Comparison of ENCODE assay signal across 8 mouse cellular contexts in the genomic region with DNA sequence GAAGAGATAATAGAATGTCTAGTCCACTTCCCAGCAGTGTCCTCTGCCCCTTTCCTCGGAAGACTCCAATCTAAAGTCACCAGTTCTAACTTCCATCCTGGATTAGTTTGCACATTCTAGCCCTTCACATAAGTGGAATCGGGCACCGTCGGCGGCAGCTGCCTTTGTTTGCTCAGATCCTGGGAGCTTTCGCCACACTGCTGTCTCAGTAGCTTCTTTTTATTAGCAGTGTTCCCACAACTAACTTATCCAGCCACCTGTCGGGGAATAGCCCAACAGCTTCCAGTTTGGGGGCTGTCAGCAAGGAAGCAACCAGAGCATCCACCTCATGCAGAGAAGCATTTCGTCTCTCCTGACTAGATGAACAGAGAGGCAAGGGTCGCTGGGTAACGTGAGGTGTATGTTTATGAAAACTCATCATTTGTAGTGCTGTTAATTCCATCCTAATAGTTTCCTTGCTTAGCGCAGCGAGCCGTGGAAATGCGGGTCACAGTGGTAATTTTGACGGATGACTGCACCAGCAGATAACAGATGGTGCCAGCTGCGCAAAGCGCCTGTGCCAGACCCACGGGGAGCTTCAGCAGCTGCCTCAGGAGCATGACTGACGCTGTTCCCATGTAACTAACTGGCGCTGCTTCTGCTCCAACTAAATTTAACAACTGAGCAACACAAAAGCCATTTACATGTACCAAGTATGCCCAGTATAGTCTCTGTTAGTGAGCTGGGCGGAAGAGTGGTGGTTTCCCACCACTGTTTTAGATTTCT. TPM values are rescaled to one million over a fixed set of nuclear protein-coding genes. Genes with fewer than 3 reads are reported as not detected.
DNase-seq lines count a peak whose midpoint lies in the region; ATAC-seq lines count a peak whose summit lies in the region.

No protein-coding gene starts in this region.

- peak overlapping the region; percentile 58 for H3K27ac ChIP-seq in hindbrain, embryonic 16.5 days (ENCODE audit: low read depth, low read length)
- H3K27ac ChIP-seq in neural tube, embryonic 15.5 days (replicated peaks), result peak overlapping the region; percentile 45

- ATAC-seq in frontal cortex, adult (ENCODE audit: low TSS enrichment), result peak; percentile 59
- peak; percentile 76 for ATAC-seq in hindbrain, embryonic 16.5 days
- ATAC-seq in neural tube, embryonic 15.5 days (ENCODE audit: low FRiP score), result peak; percentile 62; the same call in 1 of the 2 replicates

- no peaks in the 10 kb centered on the region for H3K9me3 ChIP-seq in hindbrain, embryonic 16.5 days (ENCODE audit: control insufficient read depth, low read length)
- no peaks in the 10 kb centered on the region for H3K9me3 ChIP-seq in neural tube, embryonic 15.5 days (replicated peaks)

- peaks cover 8% of the 10 kb centered on the region for H3K36me3 ChIP-seq in hindbrain, embryonic 16.5 days (ENCODE audit: control insufficient read depth, insufficient read depth, low read length)
- peaks cover 17% of the 10 kb centered on the region for H3K36me3 ChIP-seq in neural tube, embryonic 15.5 days

- 37% methylated on average over 21 of the region's 21 CpGs for WGBS in hindbrain, embryonic 16.5 days
- WGBS in neural tube, embryonic 15.5 days, result 28% methylated on average over 21 of the region's 21 CpGs

- peaks cover 12% of the 10 kb centered on the region for H3K4me1 ChIP-seq in hindbrain, embryonic 16.5 days (ENCODE audit: control insufficient read depth, insufficient read depth, low read depth, low read length)
- peaks cover 24% of the 10 kb centered on the region for H3K4me1 ChIP-seq in neural tube, embryonic 15.5 days

- DNase-seq in cerebellum, postnatal 10 days, result peak; percentile 79 to 80
- no peak for DNase-seq in cerebellum, adult 11 months
- DNase-seq in left cerebral cortex, adult 11 months (ENCODE audit: low spot score), result peak; percentile 40
- no peak for DNase-seq in adrenal gland, postnatal 4 days (ENCODE audit: low spot score in 2 of 2)
- no peak for DNase-seq in adrenal gland, postnatal 14 days

- H3K4me3 ChIP-seq in hindbrain, embryonic 16.5 days (ENCODE audit: low read length), result no peak overlapping the region; the same call in 1 of the 2 replicates
- H3K4me3 ChIP-seq in neural tube, embryonic 15.5 days (replicated peaks), result 0 out of 2 replicates have a peak overlapping the region, but pooled peaks have one; percentile 2

- peak overlapping the region; percentile 36 for H3K4me2 ChIP-seq in hindbrain, embryonic 16.5 days (ENCODE audit: low read length)
- peak overlapping the region; percentile 39 for H3K4me2 ChIP-seq in neural tube, embryonic 15.5 days

- no peak overlapping the region for H3K9ac ChIP-seq in hindbrain, embryonic 16.5 days (ENCODE audit: low read depth, low read length)
- no peak overlapping the region for H3K9ac ChIP-seq in neural tube, embryonic 15.5 days (replicated peaks)

- no peaks in the 10 kb centered on the region for H3K27me3 ChIP-seq in hindbrain, embryonic 16.5 days (replicated peaks; ENCODE audit: control insufficient read depth, insufficient read depth, low read length)
- no peaks in the 10 kb centered on the region for H3K27me3 ChIP-seq in neural tube, embryonic 15.5 days (replicated peaks)

RNA-seq across cellular contexts. Expression of gene Zfp568, which starts 25.7 kb away (rescaled TPM):
- polyA plus RNA-seq in hindbrain, embryonic 16.5 days (2015; fragmentation: Nextera tagmentation; extraction: Ambion mirVana), result 3.5 and 4.0 TPM in 2 replicates
- polyA plus RNA-seq in neural tube, embryonic 15.5 days (2015; fragmentation: Nextera tagmentation; extraction: Ambion mirVana), result 5.1 and 6.9 TPM in 2 replicates
- 10 to 100 TPM; 22.8 to 26.2 TPM for total RNA-seq in adrenal gland, postnatal 4 days (2021)
- total RNA-seq in adrenal gland, postnatal 14 days (2021), result 15.2 and 16.4 TPM in 2 replicates

RNA-seq across cellular contexts. Expression of gene Zfp14, which starts 41.7 kb away (rescaled TPM):
- 10.7 and 11.9 TPM in 2 replicates for polyA plus RNA-seq in hindbrain, embryonic 16.5 days (2015; fragmentation: Nextera tagmentation; extraction: Ambion mirVana)
- polyA plus RNA-seq in neural tube, embryonic 15.5 days (2015; fragmentation: Nextera tagmentation; extraction: Ambion mirVana), result 8.4 and 11.2 TPM in 2 replicates
- total RNA-seq in adrenal gland, postnatal 4 days (2021), result 1 to 10 TPM; 3.5 to 4.1 TPM
- 2.0 and 3.7 TPM in 2 replicates for total RNA-seq in adrenal gland, postnatal 14 days (2021)

RNA-seq across cellular contexts. Expression of gene Zfp74, which starts 55.6 kb away (rescaled TPM):
- 20.7 and 23.3 TPM in 2 replicates for polyA plus RNA-seq in hindbrain, embryonic 16.5 days (2015; fragmentation: Nextera tagmentation; extraction: Ambion mirVana)
- polyA plus RNA-seq in neural tube, embryonic 15.5 days (2015; fragmentation: Nextera tagmentation; extraction: Ambion mirVana), result 20.0 and 20.2 TPM in 2 replicates
- total RNA-seq in adrenal gland, postnatal 4 days (2021), result 10 to 100 TPM; 13.3 to 16.0 TPM
- 10.1 and 12.4 TPM in 2 replicates for total RNA-seq in adrenal gland, postnatal 14 days (2021)

Comparison
In these comparisons a context has a peak if more than half of its experiments do, and no peak if none do; other contexts are left out.
1. DNase-seq: peak in cerebellum, postnatal 10 days (2 of 2) and left cerebral cortex, adult 11 months (single experiment); none in cerebellum, adult 11 months (single experiment), adrenal gland, postnatal 4 days (0 of 2) and adrenal gland, postnatal 14 days (single experiment).
2. Peak in every context shown above with its lines, with median percentiles within 50 percentile points of each other: ATAC-seq.